Mouse (Mus musculus) bone marrow, adult 2 months (tissue): ENCODE measurements at regions not wholly inside any gene's neighbourhood (a gene's known extent, or its start where the extent isn't known, plus 50 kb on each side); places are given as distances from the start of the nearest gene placed in this dataset.

Experiments
- H3K27ac ChIP-seq: fragments of 200-500 bp; 2 replicates; pipeline ENCODE4 v1.5.1; 2012; ENCODE audit warnings: low read depth, mild to moderate bottlenecking, control low read depth, inconsistent platforms, low read length; ENCODE audit not compliant: control insufficient read depth, poor library complexity, insufficient read depth
- H3K4me1 ChIP-seq: fragments of 200-500 bp; 2 replicates; pipeline ENCODE4 v1.6.1; 2011; ENCODE audit warnings: low read length; ENCODE audit not compliant: control insufficient read depth, insufficient read depth
- H3K4me3 ChIP-seq: fragments of 200-500 bp; replicated peaks from 2 replicates; pipeline ENCODE3; 2011; ENCODE audit warnings: mild to moderate bottlenecking, low read depth, low read length, control low read depth; ENCODE audit not compliant: control insufficient read depth
- CTCF ChIP-seq: fragments of 200-500 bp; IDR thresholded peaks from 2 replicates; pipeline ENCODE4 v1.5.1; 2011; ENCODE audit warnings: low read length, control low read depth; ENCODE audit not compliant: control insufficient read depth, insufficient read depth
- POLR2A ChIP-seq: fragments of 200-500 bp; IDR thresholded peaks from 2 replicates; pipeline ENCODE4 v1.6.1; 2011; ENCODE audit warnings: low read depth, mild to moderate bottlenecking, control low read depth, low read length, borderline replicate concordance; ENCODE audit not compliant: control insufficient read depth
- whole genome bisulfite sequencing: fragments of 180-500 bp; shearing (Covaris S2); methylation state at CpG from one replicate; pipeline ENCODE4 v1.1.7; 2018; 5-methylcytosine and 5-hydroxymethylcytosine counted together

DNA sequence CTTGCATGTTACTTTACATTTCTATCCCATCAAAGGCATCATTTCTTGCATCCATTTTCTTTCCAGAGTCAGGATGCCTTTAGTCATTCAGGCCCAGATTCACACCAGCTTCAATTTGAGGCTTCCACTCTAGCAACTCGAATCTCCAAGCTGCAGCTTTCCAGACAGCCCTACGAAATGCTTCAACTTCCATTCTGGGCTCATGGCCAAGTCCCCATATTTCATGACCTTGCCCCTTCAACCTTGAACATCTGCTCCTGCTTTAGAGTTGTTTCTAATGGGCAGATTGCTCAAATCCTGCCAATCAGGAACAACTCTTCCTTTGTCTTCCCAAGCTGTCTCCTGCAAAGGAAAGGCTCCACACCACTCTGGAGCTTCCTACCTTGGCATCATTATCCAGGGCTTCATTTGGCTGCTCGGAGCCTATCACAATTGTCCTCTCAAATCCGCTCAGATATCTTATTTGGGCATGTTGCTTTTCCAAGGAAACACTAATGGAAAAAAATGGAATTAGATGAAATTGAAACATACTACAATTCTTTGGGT lies 104.4 kb upstream of the Prr30 start:
- Histone ChIP-seq H3K4me3 (no peak overlapping the region), H3K4me1 (no peaks in the 10 kb centered on the region), H3K27ac (no peak overlapping the region)
- TF ChIP-seq CTCF (no peak), POLR2A (no peak)
- WGBS, result 61% methylated on average over 4 of the region's 4 CpGs

DNA sequence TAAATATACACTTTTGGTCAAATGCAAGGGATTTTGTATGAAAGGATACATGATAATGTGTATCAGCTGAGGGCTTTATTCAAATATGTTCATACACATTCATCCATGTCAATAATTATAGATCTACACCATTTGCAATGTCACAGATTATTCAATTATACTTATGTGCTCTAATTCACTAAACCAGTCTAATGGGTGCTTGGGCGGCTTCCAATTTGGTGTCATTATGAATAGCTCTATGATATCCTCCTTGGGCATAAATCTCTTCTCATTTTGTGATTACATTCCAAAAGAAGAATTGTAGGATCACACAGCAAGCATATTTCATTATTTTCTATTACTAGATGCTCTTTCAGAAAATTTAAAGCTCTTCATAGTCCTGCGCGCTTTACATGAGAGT lies 97.7 kb upstream of the Prr30 start:
- Histone ChIP-seq H3K27ac (no peak overlapping the region), H3K4me1 (no peaks in the 10 kb centered on the region), H3K4me3 (no peak overlapping the region)
- 89% methylated on average over 3 of the region's 3 CpGs for WGBS
- TF ChIP-seq POLR2A, result no peak
- no peak for TF ChIP-seq CTCF

GRCm38 (mm10) chr14:101294693-101295092 lies 94.6 kb upstream of the Prr30 start:
- Histone ChIP-seq H3K27ac (no peak overlapping the region), H3K4me1 (no peaks in the 10 kb centered on the region), H3K4me3 (no peak overlapping the region)
- no peak for TF ChIP-seq POLR2A
- TF ChIP-seq CTCF, result no peak
- 24% methylated on average over 7 of the region's 7 CpGs for WGBS

GRCm38 (mm10) chr14:101287755-101288154 lies 87.6 kb upstream of the Prr30 start:
- WGBS, result 79% methylated on average over 4 of the region's 4 CpGs
- no peak overlapping the region for H3K27ac ChIP-seq

DNA sequence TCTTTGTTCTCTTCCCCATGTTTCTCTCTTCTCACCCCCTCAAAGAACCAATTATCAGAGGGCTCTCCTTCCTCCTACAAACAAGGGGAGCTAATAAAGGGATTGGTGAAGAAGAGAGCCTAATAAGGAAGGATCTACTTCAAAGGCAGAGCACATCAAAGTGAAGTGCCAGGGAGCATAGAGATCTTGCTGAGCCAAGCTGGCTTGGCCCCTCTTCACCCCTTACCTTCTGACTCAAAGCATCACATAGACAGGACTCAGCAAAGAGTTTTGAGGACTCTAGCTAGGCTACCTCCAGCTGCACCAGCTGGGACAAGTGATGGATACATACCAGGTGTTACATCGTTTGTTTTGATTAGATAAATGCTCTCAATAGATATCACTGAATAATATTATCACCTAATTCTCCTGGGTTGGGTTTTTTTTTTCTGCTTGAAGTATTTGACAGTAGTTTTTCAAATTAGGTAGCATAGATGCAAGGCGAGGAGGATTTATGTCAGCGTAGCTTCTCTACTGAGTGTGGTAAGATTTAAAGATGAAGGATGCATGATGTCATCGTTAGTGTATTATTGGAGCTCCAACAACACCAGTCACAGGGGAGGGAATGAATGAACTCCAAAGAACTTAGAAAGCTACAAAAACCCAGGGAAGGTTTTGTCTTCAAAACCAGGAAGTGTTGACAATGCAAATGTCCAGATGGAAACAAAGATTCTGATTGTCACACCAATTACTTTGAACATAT lies 69.1 kb upstream of the Prr30 start:
- WGBS, result 64% methylated on average over 4 of the region's 4 CpGs
- no peak overlapping the region for H3K4me3 ChIP-seq
- H3K4me1 ChIP-seq, result no peaks in the 10 kb centered on the region
- H3K27ac ChIP-seq, result no peak overlapping the region
- TF ChIP-seq POLR2A, result no peak

More at GRCm38 (mm10) chr14:101287755-101288154, 87.6 kb upstream of the Prr30 start:
- TF ChIP-seq CTCF (no peak), POLR2A (no peak)
- H3K4me3 ChIP-seq, result no peak overlapping the region
- no peaks in the 10 kb centered on the region for H3K4me1 ChIP-seq

DNA sequence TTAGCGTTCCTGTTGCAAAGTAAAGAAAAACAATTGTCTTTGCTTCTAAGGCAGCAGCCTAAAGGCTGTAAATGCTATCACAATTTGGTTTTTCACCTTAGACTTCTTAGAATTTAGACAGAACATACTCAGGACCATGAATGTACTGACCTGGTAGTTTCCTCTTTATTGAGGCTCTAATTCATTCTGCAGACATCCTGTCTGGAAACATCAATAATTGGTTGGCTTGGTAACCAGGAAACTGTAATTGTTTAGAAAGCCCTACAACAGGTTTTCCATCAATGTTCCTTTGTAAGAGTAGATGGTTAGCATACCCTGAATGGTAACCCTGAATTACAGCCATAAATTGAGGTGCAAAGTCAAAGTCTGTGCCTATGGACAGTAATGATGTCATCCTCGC lies 67.4 kb upstream of the Prr30 start:
- 76% methylated on average over 2 of the region's 2 CpGs for WGBS
- Histone ChIP-seq H3K27ac (no peak overlapping the region), H3K4me3 (no peak overlapping the region), H3K4me1 (no peaks in the 10 kb centered on the region)
- TF ChIP-seq POLR2A (no peak), CTCF (no peak)
